Mouse (Mus musculus) spleen, postnatal 4 days (tissue): Measurements from ENCODE around the gene Negr1.

Source experiments
- DNase-seq, 2 experiments: peaks; one replicate each; pipeline ENCODE4 v3.0.0; 2022; ENCODE audit warnings: low spot score in 2 of 2

Negr1 gene

DNA sequence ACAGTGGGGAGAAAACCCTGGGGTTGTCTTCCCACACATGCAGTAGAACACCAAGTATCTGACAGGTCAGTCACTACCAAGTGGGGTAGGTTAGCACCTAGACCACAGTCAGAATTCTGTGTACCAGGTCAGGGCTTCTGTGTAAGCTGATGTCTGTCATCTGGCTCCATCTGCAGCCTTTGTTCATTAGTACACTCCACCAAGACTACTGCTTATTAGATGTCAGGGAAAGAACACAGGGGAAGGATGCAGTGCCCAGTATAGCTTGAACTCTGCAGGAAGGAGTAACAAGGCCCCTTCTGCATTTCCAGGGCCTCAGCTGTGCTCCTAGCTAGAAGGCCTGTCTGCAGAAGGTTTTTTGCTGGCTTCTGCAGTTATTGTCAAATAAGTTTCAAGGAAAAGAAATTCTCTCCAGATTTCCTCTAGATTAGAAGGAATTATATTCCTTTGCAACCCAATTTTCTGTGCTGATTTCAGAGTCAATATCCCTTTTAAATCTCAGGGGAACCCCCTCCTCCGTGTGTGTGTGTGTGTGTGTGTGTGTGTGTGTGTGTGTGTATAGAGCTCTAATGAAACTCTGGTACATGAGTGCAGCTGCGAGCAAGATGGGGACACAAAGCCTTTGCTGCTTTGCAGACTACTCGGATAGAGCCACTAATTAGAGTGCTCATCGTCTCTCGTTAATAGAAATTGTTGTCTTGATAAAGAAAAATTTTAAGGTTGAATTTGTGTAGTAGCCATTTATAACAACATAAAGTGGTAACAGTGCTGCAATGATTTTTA is 654.5 kb downstream of the Negr1 start:
- no peak for DNase-seq

DNA sequence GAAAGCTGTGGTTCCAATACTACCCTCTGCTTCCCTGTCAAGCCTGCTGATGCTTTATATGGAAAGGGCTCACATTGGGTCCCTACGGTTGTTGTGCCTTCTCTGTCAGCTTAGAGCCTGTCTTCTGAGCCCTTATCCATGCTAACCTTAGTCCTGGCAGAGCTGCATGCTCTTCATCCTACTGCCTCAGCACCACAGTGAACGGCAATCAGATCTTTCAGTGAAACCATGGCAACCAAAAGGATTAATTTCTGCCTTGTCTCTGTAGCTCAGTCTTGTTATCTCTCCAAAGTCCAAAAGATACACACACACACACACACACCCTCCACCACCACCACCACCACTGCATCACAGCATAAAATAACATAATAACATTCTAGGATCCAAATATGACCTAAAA is 656.2 kb downstream of the Negr1 start:
- DNase-seq = no peak

DNA sequence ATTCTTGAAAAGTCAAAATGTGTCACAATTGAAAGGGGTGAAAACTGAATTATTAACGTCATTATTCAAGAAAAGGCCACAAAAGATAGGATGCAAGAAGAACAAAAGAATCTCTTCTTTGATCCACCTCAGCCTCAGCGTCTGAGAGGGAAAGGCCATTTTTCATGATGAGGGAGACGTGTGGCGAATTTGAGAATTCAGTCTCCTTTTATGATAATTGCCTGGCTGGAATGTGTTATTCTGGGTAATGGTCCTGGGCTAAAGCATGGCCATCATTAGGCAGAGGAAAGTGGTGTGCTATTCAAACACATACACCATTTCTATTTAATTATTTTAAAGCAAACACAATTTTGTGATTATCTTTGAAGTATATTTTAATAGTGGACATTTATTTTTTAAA is 663.3 kb downstream of the Negr1 start:
- DNase-seq = no peak

DNA sequence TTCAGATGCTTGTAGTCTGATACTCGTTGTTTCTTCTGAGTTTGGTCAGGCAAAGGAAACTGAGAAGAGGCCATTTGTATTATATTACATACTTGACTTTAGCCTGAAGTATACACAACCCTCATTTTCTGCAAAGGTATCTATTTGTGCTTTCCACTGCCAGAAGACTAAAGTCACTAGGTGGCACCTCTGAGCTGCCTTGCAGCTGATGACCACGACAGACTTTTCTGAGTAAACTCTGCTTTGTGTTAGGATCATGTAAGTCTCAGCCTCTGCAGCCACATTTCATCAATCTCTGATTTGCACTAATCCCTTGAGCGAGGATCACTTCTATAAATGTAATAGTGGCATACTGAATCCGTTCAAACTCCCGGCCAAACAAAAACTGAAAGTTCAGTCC is 671.1 kb downstream of the Negr1 start:
- DNase-seq = no peak

DNA sequence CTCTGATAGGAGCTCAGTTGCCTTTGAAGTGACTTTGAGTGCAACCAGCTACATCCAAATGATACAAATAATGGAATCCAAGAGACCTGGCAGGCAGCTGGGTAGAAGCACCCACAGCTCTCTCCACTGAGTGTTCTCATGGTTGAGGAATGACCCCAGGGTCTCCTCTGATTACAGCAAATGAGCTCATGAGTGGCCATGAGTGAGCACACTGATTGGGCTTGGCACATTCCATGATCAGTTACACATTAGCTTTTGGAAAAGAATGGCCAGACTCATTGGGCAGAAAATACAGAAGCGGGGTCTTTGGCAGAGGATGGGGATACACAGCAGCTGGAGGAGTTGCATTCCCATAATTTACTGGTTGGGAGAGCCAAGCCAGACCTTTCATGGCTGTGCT is 678.6 kb downstream of the Negr1 start:
- DNase-seq = no peak

- no peak for DNase-seq
These were observed 693.9 kb downstream of the Negr1 start for GRCm38 (mm10) chr3:157255446-157255845.

DNA sequence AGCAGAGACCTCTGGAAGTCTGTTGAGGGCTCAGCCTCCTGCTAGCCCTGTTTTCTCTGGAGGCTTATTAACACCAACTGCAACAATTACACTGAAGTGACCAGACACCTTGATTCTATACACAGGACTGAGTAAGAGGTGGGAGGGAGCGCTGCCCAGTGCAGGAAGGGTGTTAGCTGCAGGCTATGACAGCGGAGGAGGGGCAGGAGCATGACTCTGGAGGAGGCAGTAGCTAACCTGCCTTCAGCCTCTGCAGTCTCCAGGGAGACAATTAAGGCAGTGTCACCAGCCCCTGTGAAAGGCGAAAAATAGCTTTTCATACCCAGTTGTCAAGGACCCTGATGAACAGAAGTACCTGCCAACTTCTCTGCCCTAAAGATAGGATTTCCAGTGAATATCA is 694.3 kb downstream of the Negr1 start:
- no peak for DNase-seq

DNA sequence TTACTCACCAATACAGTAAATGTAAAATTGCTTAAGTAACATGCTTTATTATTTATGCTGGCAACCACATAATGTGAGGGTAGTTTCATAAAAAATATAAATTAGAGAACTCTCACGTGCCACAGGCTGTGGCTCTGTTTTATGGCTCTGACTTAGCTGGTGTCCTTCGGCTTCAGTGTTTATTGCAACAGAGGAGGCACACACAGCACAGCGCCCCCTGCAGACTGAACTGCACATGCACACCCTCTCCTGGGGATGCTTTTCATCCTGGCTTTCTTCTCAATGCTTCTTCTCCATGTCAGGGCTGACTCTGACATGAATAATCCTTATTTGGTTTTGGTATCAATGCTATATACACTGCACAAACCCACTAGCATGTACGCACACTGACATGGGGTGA is 707.1 kb downstream of the Negr1 start:
- DNase-seq = no peak

GRCm38 (mm10) chr3:157272379-157272778 is 710.8 kb downstream of the Negr1 start:
- DNase-seq = no peak

GRCm38 (mm10) chr3:157274143-157274542 is 712.5 kb downstream of the Negr1 start:
- no peak for DNase-seq

DNA sequence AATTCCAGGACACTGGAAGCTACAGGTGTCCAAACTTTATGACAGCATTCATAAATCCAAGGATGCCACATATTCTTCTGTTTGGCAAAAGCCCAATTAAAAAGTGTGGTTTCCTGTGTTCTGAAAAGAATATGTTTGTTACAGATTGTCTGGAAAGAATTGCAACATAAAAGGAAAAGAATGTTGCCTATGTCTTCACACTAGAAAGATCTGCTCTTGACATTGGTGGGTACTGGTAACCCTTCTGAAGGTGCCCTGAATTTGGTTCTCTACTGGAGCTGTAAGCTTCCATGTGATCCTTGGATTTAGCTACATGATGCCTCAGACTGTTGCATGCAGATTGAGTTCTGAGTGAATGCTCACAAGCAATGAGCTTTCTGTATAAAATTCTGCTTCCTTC is 718.1 kb downstream of the Negr1 start:
- no peak for DNase-seq

- no peak for DNase-seq
These were observed 719.7 kb downstream of the Negr1 start for GRCm38 (mm10) chr3:157281259-157281658.

DNA sequence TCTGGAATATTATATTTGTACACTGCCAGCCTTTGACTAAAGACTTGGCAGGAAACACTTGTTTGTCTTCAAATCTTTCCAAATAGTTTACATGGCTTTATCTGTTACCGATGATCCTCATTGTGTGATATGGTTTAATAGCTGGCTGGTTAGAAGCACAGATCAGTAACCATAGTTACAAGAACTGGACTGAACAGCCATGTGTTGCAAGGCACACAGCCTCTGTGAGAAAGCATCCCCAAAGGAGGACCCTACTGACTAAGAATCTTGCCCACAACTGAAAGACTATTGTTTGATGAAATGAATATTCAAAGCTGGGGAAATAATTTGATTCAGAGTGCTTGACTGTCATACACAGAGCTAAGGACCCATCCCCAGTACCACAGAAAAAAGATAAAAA is 729.7 kb downstream of the Negr1 start:
- DNase-seq = no peak

GRCm38 (mm10) chr3:157297216-157297615 is 735.6 kb downstream of the Negr1 start:
- DNase-seq = no peak

DNA sequence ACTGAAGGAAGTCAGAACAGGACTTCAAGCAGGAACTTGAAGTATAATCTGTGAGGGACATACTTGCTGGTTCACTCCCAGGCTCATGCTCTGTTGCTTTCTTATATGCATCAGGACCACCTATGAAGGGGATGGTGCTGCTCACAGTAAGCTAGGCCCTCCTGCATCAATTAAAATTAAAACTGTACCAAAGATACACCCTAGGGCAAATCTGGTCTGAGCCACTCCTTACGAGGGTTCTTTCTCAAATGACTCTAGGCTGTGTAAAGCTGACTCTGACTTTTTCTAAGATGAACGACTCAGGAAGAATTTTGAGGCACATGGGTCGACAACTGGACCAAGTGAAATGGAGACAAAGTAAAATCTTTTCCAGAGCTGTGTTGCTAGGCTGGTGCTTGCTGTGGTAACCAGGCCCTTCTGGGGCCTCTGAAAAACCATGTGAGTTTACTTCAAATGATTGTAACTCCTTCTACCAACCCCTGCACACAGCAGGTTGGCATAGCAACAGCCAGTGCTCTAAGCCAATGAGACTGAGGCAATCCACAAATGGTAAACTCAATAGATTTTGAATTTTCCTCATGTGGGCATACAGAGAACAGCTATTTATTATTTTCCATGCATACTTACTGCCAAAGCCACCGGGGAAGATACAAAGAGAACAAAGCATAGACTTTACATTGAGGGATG is 742.0 kb downstream of the Negr1 start:
- DNase-seq = no peak

DNA sequence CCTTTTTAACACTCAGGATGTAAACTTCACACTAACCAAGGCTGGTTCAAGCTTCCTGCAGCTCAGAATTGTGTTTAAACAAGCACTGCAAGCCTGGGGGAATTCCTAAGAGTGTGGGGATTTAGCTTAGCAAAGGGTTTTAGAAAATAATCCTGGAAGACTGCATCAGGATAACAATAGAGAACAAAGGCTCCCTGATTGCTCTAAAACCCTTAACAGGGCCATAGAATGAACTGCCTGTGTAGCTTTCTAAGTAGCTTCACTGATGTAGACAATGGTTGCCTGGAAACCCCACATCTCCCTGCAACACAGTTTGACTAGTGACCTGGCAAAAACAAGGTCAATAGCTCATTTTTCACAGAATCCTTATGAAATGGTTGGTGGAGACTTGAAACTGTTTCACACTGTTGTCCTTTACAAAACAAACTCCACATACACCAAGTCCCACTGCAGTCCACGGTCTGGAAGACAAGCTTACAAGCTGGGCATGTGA is 759.5 kb downstream of the Negr1 start:
- no peak for DNase-seq

DNA sequence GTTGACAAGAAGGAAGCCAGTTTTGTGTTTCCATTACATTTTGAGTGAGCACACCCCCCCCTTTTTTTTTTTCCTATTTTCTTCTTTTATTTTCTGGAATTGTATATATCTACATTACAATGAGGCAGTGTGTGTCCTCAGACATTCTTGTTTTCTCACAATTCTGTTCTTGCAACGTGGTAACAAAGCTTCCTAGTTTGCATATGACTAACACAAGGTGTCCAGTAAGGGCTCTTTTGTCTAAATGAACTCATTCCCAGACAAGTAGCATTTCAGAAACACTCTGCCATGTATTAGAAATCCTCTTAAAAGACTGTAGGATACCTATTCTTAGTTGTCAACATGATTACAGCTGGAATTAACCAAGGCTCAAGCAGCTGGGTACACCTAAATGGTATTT is 760.2 kb downstream of the Negr1 start:
- no peak for DNase-seq

GRCm38 (mm10) chr3:157334169-157334568 is 772.6 kb downstream of the Negr1 start:
- DNase-seq = no peak

GRCm38 (mm10) chr3:157349480-157349879 is 787.9 kb downstream of the Negr1 start:
- no peak for DNase-seq

DNA sequence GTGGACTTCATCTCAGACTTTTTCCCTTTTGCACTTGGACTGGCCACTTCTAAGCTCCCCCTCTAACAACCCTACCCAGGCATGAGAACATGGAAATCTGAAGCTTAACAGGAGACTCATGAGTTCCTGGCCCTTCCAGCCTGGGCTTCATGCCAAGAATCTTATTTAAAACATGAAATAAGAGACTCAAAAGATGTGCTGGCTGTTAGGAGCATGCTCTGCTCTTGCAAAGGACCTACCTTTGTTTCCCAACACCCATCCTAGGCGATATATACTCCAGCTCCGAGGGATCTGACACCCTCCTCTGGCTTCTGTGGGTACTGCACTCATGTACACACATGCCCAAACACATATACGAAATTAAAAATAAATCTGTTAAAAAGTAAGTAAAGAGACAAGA is 797.3 kb downstream of the Negr1 start:
- no peak for DNase-seq

DNA sequence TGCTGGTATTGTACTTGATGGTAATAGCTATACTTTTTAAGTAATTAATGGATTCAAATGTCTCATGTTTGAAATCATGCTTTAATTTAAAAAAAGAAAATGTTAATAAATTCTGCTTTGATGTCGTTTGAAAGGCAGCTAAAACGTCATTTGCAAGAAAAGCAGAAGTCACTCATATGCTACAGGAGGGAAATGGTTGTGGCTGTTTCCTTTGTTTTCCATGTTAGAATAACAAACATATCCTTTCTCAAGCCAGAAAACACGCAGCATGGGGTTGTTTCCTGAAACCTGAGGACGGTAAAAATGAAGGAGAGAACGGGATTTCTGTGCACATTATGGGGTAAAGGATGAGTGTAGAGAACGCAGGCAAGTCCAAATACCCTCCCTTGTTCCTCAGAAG is 798.2 kb downstream of the Negr1 start:
- DNase-seq = no peak
